Mouse (Mus musculus) testis, adult 2 months (tissue): Measurements from ENCODE around the gene Phlpp1. TPM values are rescaled to one million over a fixed set of nuclear protein-coding genes. Genes with fewer than 3 reads are reported as not detected.

ENCODE experiments used
- H3K27ac ChIP-seq: fragments of 200-500 bp; 2 replicates; pipeline ENCODE4 v1.5.1; 2012; ENCODE audit warnings: low read depth, low read length; ENCODE audit not compliant: control insufficient read depth, insufficient read depth
- H3K27me3 ChIP-seq: fragments of 200-500 bp; 2 replicates; pipeline ENCODE4 v1.6.1; 2012; ENCODE audit warnings: mild to moderate bottlenecking, low read length, moderate library complexity; ENCODE audit not compliant: control insufficient read depth, insufficient read depth
- H3K36me3 ChIP-seq: fragments of 200-500 bp; 2 replicates; pipeline ENCODE4 v1.6.1; 2012; ENCODE audit warnings: mild to moderate bottlenecking, low read length; ENCODE audit not compliant: control insufficient read depth, insufficient read depth
- H3K4me1 ChIP-seq: fragments of 200-500 bp; 2 replicates; pipeline ENCODE4 v1.6.1; 2012; ENCODE audit warnings: low read length; ENCODE audit not compliant: control insufficient read depth, insufficient read depth
- H3K4me3 ChIP-seq: fragments of 200-500 bp; 2 replicates; pipeline ENCODE4 v1.5.1; 2012; ENCODE audit warnings: low read depth, mild to moderate bottlenecking, low read length, moderate library complexity, mixed read lengths; ENCODE audit not compliant: control insufficient read depth
- CTCF ChIP-seq: fragments of 200-500 bp; IDR thresholded peaks from 2 replicates; pipeline ENCODE4 v1.5.1; 2012; ENCODE audit warnings: low read depth, mild to moderate bottlenecking, inconsistent platforms, low read length, moderate library complexity; ENCODE audit not compliant: control insufficient read depth, insufficient read depth, insufficient replicate concordance
- POLR2A ChIP-seq: fragments of 200-500 bp; IDR thresholded peaks from 2 replicates; pipeline ENCODE4 v1.6.1; 2012; ENCODE audit warnings: low read depth, mild to moderate bottlenecking, inconsistent platforms, low read length, moderate library complexity; ENCODE audit not compliant: control insufficient read depth
- polyA plus RNA-seq: library from polyadenylated mRNA; depleted of rRNA; stranded (reverse); fragments of >200 nt; gene quantifications from 2 replicates; pipeline ENCODE4 v1.2.3, GENCODE M21; 2012

The Phlpp1 gene
- polyA plus RNA-seq, 1 experiment = 59.6 TPM

DNA sequence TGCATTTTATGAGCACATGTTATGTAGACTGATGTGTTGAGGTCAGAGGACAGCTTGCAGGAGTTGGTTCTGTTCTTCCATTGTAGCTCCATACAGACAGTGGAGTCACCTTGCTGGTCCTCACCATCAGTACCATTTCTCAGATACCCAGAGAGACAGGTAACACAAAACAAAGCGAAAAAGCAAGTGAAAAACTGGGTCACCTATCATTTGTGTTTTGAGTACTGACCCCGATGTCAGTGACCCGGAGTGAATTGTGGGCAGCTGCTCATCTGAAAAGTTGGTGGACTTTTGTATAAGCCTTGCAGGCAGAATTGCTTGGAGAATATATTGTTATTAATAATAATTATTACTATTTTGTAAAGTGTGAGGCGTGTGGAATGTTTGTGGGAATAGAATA lies 27.6 kb downstream of the Phlpp1 start:
- TF ChIP-seq POLR2A (no peak), CTCF (no peak)
- H3K27me3 ChIP-seq = no peaks in the 10 kb centered on the region
- H3K27ac ChIP-seq = no peak overlapping the region
- no peaks in the 10 kb centered on the region for H3K36me3 ChIP-seq
- no peak overlapping the region for H3K4me3 ChIP-seq
- no peaks in the 10 kb centered on the region for H3K4me1 ChIP-seq

DNA sequence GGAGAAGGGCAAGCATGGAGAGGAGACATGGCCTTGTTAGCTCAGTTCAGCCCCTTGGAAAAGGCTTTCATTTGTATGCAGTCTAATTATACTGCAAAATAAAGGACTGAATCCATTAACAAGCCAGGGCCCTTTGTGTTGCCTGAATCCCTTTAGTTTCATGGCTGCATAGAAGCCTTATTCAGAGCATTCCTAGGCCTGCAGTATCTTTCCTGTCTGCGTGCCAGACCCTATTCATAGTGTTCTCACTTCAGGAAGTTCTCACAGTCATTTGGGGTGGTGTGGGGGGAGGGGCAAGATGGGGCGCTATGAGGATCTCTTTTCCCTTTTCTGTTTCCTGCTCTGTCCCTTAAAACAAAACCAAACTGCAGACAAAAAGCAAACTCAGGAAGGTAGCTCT lies 28.1 kb downstream of the Phlpp1 start:
- TF ChIP-seq POLR2A = no peak
- TF ChIP-seq CTCF = no peak
- Histone ChIP-seq H3K4me3 (no peak overlapping the region), H3K27me3 (no peaks in the 10 kb centered on the region), H3K36me3 (no peaks in the 10 kb centered on the region), H3K27ac (no peak overlapping the region), H3K4me1 (no peaks in the 10 kb centered on the region)

DNA sequence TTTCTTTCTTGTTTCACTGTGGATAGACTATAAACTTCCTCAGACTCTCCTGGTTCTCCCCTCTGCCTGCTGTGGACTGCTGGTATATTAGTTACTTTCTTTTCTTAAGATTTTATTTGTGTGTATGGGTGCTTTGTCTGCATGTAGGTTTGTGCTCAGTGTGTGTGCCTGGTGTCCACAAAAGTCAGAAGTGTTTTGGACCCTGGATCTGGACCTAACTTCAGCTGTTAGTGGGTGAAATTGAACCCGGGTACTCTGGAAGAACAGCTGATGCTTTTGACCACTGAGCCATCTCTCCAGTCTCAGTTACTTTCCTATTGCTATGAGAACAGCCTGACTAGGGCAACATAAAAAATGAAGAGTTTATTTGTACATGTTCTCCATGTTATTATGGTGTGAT lies 29.5 kb downstream of the Phlpp1 start:
- Histone ChIP-seq H3K4me1 (no peaks in the 10 kb centered on the region), H3K27ac (no peak overlapping the region), H3K36me3 (no peaks in the 10 kb centered on the region), H3K4me3 (no peak overlapping the region), H3K27me3 (no peaks in the 10 kb centered on the region)
- no peak for TF ChIP-seq CTCF
- TF ChIP-seq POLR2A = no peak

DNA sequence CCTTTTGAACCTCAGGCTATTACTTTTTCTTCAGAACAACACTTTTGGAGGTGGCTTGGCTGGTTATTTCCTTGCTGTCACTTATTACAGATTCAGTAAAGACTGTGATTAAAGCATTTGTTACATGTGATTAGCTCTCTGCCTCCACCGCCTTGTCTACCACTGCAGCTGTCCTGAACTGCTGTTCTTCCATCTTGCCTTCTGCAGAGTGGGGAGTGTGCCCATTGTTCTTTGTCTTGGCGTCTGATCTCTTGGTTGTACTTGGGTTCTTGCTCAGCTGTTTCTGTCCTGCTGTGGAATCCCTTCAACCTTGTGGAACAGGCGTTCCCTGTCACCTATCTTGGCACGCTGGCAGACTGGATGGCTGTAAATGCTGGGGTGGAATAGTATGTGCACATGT lies 30.4 kb downstream of the Phlpp1 start:
- Histone ChIP-seq H3K36me3 (no peaks in the 10 kb centered on the region), H3K4me3 (no peak overlapping the region), H3K27me3 (no peaks in the 10 kb centered on the region), H3K4me1 (no peaks in the 10 kb centered on the region), H3K27ac (no peak overlapping the region)
- TF ChIP-seq CTCF (no peak), POLR2A (no peak)

DNA sequence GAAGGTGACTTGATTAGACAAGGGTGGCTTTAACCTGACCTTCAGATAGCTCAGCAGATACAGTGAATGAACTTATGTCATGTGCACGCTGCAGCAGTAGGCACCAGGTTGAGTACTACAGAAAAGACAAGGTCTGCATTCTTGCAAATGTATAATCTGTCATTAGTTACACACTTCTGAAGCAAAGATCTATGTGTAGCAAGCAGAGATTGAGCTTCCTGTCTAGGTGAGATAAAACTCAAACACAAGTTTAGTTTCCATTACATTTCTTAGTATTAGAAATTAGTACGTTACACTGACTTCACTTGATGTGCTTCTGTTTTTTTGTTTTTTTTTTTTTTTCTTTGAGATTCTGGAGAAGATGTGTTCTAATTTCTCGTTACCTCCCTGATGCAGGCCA lies 32.4 kb downstream of the Phlpp1 start:
- no peak overlapping the region for H3K4me3 ChIP-seq
- no peaks in the 10 kb centered on the region for H3K27me3 ChIP-seq
- H3K27ac ChIP-seq = no peak overlapping the region
- no peaks in the 10 kb centered on the region for H3K4me1 ChIP-seq
- H3K36me3 ChIP-seq = no peaks in the 10 kb centered on the region
- TF ChIP-seq CTCF (no peak), POLR2A (no peak)

DNA sequence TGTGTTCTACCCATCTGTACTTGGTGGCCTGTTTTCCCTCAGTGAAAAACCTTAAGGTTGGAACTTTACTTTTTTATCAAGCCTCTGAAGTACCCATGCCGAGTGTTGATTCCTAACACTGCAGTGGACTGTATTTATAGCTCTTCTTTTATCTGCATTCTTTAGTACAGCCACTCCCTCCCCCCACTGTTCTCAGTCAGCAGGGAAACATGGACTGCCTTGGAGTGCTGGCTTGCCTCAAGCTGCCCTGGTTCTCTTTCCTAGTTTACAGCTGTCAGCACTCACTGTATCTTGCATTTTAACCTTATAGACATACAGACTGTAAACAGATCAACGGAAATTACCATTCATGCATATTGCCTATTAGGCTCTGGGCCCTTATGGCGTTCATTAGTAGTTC lies 32.8 kb downstream of the Phlpp1 start:
- H3K36me3 ChIP-seq = no peaks in the 10 kb centered on the region
- H3K4me1 ChIP-seq = no peaks in the 10 kb centered on the region
- no peaks in the 10 kb centered on the region for H3K27me3 ChIP-seq
- TF ChIP-seq CTCF (no peak), POLR2A (no peak)
- H3K27ac ChIP-seq = no peak overlapping the region
- H3K4me3 ChIP-seq = no peak overlapping the region

DNA sequence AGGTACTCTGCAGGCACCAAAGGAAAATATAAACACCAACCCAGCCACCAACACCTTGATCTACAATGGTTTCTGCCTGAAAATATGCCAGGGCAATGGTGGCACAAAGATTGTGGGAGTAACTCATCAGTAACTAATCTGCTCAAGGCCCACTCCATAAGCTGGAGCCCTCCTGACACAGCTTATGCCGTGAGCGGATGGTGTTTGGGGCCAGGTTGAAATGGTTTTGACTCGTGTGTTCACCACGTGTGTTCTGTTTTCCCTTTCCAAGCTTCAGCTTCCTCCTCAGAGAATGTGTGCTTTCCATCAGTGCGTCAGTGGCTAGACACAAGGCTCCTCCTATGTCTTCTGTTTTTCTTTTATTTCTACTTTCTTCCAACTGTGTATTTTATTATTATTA lies 37.0 kb downstream of the Phlpp1 start:
- Histone ChIP-seq H3K27me3 (no peaks in the 10 kb centered on the region), H3K36me3 (no peaks in the 10 kb centered on the region), H3K4me1 (no peaks in the 10 kb centered on the region), H3K27ac (no peak overlapping the region), H3K4me3 (no peak overlapping the region)
- TF ChIP-seq CTCF = no peak
- TF ChIP-seq POLR2A = no peak

DNA sequence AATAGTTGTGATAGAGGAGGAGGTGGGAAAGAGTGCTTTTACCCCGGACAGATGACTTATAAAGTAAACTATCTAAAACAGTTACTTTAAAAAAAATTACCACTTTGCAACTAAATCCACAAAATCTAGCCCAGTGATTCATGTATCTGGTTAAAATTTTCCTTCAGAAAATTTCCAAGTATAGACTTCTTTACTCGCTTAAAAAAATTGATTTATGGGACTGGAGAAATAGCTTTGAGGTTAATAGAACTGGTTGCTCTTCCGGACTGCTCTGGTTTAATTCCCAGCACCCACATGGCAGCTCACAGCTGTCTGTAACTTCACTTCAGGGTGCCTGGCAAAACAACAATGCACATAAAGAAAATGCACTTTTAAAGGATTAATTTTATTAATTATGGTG lies 38.9 kb downstream of the Phlpp1 start:
- H3K4me3 ChIP-seq = no peak overlapping the region
- H3K27me3 ChIP-seq = no peaks in the 10 kb centered on the region
- H3K36me3 ChIP-seq = no peaks in the 10 kb centered on the region
- H3K4me1 ChIP-seq = no peaks in the 10 kb centered on the region
- no peak for TF ChIP-seq CTCF
- no peak for TF ChIP-seq POLR2A
- no peak overlapping the region for H3K27ac ChIP-seq
